Comparison of ENCODE assay signal across 8 mouse cellular contexts in the genomic region with DNA sequence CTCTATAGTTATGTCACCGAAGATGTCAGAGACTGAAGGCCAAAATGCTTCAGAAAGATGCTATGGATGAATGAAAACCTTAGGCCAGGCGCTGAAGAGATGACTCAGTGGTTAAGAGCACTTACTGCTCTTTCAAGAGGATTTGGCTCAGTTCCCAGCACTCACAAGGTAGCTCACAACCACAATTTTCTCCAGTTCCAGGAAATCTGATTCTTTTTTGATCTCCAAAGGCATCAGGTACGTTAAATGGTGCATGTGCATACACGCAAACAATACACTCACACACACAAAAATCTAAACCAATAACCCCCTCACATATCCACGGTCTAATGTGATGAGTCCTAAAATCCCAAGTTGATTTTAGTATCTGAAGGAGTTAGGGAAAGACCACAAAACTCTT. TPM values are rescaled to one million over a fixed set of nuclear protein-coding genes. Genes with fewer than 3 reads are reported as not detected.
A peak's percentile ranks its signal among the peaks of the same experiment; 100 is the strongest.
DNase-seq lines count a peak whose midpoint lies in the region; ATAC-seq and TF ChIP-seq lines count a peak whose summit lies in the region.

No protein-coding gene starts in this region.

- TF ChIP-seq CTCF in lung, embryonic 14.5 days (IDR thresholded peaks at IDR 0.05; ENCODE audit: low read depth): no peak

- peak overlapping the region; percentile 82 for H3K4me2 ChIP-seq in hindbrain, embryonic 15.5 days
- peak overlapping the region; percentile 60 for H3K4me2 ChIP-seq in lung, embryonic 14.5 days

- intact Hi-C loops in gastrocnemius, postnatal 14 days (cut with DNase I; ENCODE audit: low total_unique reads): no loop called here

- 74% methylated on average over 5 of the region's 5 CpGs for WGBS in hindbrain, embryonic 15.5 days
- WGBS in lung, embryonic 14.5 days: 58% methylated on average over 5 of the region's 5 CpGs

- no peaks in the 10 kb centered on the region for H3K27me3 ChIP-seq in hindbrain, embryonic 15.5 days
- H3K27me3 ChIP-seq in lung, embryonic 14.5 days (ENCODE audit: insufficient read depth, low read length): no peaks in the 10 kb centered on the region

- DNase-seq in adrenal gland, adult (ENCODE audit: inconsistent age in 2 of 2, low spot score in 1 of 2): peak; percentile 19 to 68
- no peak for DNase-seq in adrenal gland, postnatal 25 days
- DNase-seq in thymus, postnatal 0 days (ENCODE audit: low spot score): peak; percentile 19
- no peak for DNase-seq in thymus, postnatal 14 days
- peak; percentile 75 for DNase-seq in lung, embryonic 14.5 days
- DNase-seq in frontal cortex, postnatal 10 days (ENCODE audit: low spot score in 2 of 2): no peak
- DNase-seq in gastrocnemius, postnatal 14 days: no peak

- no peaks in the 10 kb centered on the region for H3K36me3 ChIP-seq in hindbrain, embryonic 15.5 days
- 0 out of 2 replicates have a peak, but pooled peaks cover 4% of the 10 kb centered on the region for H3K36me3 ChIP-seq in lung, embryonic 14.5 days (ENCODE audit: insufficient read depth)

- no peak overlapping the region for H3K9ac ChIP-seq in hindbrain, embryonic 15.5 days
- H3K9ac ChIP-seq in lung, embryonic 14.5 days: no peak overlapping the region

- ATAC-seq in hindbrain, embryonic 15.5 days (ENCODE audit: low FRiP score, low read depth): no peak
- ATAC-seq in lung, embryonic 14.5 days (ENCODE audit: insufficient read depth): no peak

- peak overlapping the region; percentile 77 for H3K4me3 ChIP-seq in hindbrain, embryonic 15.5 days
- peak overlapping the region; percentile 79 for H3K4me3 ChIP-seq in lung, embryonic 14.5 days (ENCODE audit: low read depth, low read length)

- H3K27ac ChIP-seq in hindbrain, embryonic 15.5 days (replicated peaks): no peak overlapping the region
- H3K27ac ChIP-seq in lung, embryonic 14.5 days (ENCODE audit: low read depth): no peak overlapping the region; the same call in 1 of the 2 replicates

- peaks cover 13% of the 10 kb centered on the region for H3K4me1 ChIP-seq in hindbrain, embryonic 15.5 days (replicated peaks)
- H3K4me1 ChIP-seq in lung, embryonic 14.5 days (ENCODE audit: insufficient read depth): 0 out of 2 replicates have a peak, but pooled peaks cover 4% of the 10 kb centered on the region

- no peaks in the 10 kb centered on the region for H3K9me3 ChIP-seq in hindbrain, embryonic 15.5 days
- H3K9me3 ChIP-seq in lung, embryonic 14.5 days (ENCODE audit: low read depth, low read length): no peaks in the 10 kb centered on the region

RNA-seq across cellular contexts. Expression of a gene that starts 1.2 kb away (rescaled TPM):
- 23.3 and 29.0 TPM in 2 replicates for total RNA-seq in adrenal gland, postnatal 25 days (2021)
- 87.2 and 88.7 TPM in 2 replicates for polyA plus RNA-seq in thymus, postnatal 0 days (2015; fragmentation: Nextera tagmentation; extraction: Ambion mirVana)
- 39.7 and 42.1 TPM in 2 replicates for polyA plus RNA-seq in hindbrain, embryonic 15.5 days (2015; fragmentation: Nextera tagmentation; extraction: Ambion mirVana)
- 53.5 and 61.6 TPM in 2 replicates for polyA plus RNA-seq in lung, embryonic 14.5 days (2014; fragmentation: Nextera tagmentation; extraction: Ambion mirVana)
- total RNA-seq in gastrocnemius, postnatal 14 days (2021): 1 to 10 TPM; 5.8 to 7.8 TPM

RNA-seq across cellular contexts. Expression of a gene that starts 1.5 kb away (rescaled TPM):
- 5.6 and 7.7 TPM in 2 replicates for total RNA-seq in adrenal gland, postnatal 25 days (2021)
- polyA plus RNA-seq in thymus, postnatal 0 days (2015; fragmentation: Nextera tagmentation; extraction: Ambion mirVana): 5.8 and 6.0 TPM in 2 replicates
- polyA plus RNA-seq in hindbrain, embryonic 15.5 days (2015; fragmentation: Nextera tagmentation; extraction: Ambion mirVana): 2.6 and 3.1 TPM in 2 replicates
- polyA plus RNA-seq in lung, embryonic 14.5 days (2014; fragmentation: Nextera tagmentation; extraction: Ambion mirVana): 3.0 and 3.4 TPM in 2 replicates
- under 1 TPM; 0.55 to 0.74 TPM for total RNA-seq in gastrocnemius, postnatal 14 days (2021)

Comparison
In these comparisons a context has a peak if more than half of its experiments do, and no peak if none do; other contexts are left out.
1. DNase-seq: peak in adrenal gland, adult (2 of 2), thymus, postnatal 0 days (single experiment) and lung, embryonic 14.5 days (single experiment); none in adrenal gland, postnatal 25 days (single experiment), thymus, postnatal 14 days (single experiment), frontal cortex, postnatal 10 days (0 of 2) and gastrocnemius, postnatal 14 days (single experiment).